Mouse (Mus musculus) left cerebral cortex, postnatal 10 days (tissue): Measurements from ENCODE around the gene Slc7a10. TPM values are rescaled to one million over a fixed set of nuclear protein-coding genes. Genes with fewer than 3 reads are reported as not detected.
A peak's percentile ranks its signal among the peaks of the same experiment; 100 is the strongest.
"Not testable (repeated sequence)": the region's sequence is repeated elsewhere in the genome, so short reads cannot be mapped to it uniquely, and the experiment has no call there.

Experiments used
- DNase-seq, 2 experiments: peaks; one replicate each; pipeline ENCODE4 v3.0.0; 2021 to 2022; ENCODE audit warnings: low spot score in 2 of 2, mixed read lengths in 1 of 2; ENCODE audit errors: extremely low spot score in 1 of 2
- intact Hi-C: fragments of 180-260 bp; cut with DNase I; formaldehyde crosslinking; loops from one replicate; pipeline ENCODE4 v1.15.1; 2025
- total RNA-seq, 2 experiments: library from RNA; stranded (reverse); gene quantifications; 2 replicates each; pipeline ENCODE4 v1.2.3; 2021

The Slc7a10 gene
- total RNA-seq, 2 experiments from 2014 or later: 42.6 to 43.4 TPM

DNA sequence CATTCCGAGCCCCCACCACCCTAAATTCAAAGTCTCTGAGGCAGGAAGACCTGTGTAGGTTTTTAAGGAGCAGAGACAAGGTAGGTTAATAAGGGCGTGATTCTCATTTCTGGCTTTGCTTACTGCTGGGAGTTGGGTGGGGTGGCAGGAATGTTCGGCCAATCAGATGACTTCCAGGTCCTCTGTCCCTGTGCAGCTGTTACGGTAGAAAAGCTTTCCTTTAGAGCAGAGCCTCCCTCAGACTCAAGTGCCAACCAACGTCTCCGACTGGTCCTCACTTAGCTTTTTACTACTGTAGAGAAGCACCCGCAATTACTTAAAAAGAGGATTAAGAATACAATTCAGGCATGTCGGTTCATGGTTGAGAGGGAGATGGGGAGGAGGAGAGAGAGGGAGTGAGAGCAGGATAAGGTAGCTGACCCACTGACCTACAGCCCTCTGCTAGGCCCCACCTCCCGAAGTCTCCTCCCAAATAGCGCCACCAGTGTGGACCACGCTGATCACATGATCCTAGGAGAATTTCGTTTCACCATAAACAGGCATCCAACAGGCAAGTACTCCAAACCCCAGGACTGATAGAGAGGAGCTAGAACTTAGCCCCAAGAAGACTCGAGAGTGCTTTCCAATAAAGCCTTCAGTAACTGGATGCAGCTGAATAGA is 46.7 kb downstream of the Slc7a10 start:
- intact Hi-C loops: no loop called here
- no peak for DNase-seq

DNA sequence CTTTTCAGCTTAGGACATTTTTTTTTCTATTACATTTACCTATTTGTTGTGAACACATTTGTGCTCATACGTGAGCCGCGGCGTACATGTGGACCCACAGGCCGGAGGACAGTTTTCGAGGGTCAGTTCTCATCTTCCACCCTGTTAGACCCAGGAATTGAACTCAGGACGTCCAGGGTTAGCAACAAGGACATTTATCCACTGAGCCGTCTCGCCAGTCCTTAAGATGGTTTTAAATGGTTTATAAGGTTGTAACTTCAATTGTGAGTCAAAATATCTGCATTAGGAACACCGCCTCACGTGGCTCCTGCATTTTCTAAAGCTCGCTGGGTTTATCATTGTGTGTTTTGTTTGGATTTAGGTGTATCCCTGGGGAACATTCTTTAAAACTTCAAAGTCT is 47.7 kb downstream of the Slc7a10 start:
- intact Hi-C loops: no loop called here
- DNase-seq: no peak

DNA sequence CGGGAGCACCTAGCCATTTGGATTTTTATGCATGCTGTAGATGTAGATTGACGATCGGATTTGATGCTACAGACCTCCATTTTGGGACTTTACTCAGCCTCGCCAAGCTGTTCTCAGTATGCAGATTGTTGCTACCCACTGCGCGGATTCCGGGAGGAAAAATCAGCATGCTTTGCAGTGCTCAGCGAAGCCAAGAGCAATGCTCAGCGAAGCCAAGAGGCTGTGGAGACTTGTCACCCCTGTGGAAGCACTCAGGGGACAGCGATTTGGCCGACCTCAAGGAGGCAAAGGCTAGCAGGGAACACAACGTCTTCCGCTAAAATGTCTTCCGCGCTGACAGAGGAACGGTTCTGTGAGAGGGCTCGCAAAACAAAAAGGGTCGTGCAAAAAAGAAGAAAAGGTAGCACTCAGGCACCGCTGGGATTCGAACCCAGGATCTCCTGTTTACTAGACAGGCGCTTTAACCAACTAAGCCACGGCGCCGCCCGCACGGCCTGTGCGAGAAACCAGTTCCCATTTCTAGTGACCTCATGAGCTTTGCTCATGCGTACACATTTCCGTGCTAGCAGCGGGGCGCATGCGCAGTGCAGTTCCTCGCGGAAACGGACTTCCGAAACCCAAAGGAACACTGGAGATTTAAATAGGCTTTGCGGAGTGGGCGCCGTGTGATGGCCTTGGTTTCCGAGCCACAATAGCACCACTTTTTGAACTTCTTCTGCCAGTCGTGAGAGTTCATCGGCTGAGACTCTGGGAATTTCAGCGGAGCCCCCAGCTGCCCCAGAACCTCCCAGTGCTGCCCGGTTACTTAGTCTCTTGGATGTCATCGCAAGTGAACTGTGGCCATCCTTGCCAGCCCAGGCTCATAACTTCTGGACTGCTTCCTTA is 48.4 kb downstream of the Slc7a10 start:
- DNase-seq: peak; percentile 96 to 99
- intact Hi-C loops: no loop called here

DNA sequence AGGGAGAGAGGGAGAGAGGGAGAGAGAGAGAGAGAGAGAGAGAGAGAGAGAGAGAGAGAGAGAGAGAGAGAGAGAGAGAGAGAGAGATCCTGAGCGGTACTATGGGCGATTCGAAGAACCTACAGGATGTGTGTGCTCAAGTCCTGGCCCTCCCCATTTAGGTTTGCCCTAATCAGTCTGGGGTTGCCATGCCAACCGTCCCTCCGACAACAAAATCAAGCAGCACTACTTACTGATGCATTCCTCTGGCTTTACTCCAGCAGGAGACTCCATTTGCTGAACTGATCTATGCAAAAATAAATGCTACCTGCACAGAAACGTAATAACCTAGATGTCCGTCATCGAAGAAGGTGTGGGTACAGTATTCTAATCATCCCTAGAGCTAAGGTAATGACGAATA is 49.1 kb downstream of the Slc7a10 start:
- peak; percentile 64 to 81 for DNase-seq
- intact Hi-C loops: no loop called here

DNA sequence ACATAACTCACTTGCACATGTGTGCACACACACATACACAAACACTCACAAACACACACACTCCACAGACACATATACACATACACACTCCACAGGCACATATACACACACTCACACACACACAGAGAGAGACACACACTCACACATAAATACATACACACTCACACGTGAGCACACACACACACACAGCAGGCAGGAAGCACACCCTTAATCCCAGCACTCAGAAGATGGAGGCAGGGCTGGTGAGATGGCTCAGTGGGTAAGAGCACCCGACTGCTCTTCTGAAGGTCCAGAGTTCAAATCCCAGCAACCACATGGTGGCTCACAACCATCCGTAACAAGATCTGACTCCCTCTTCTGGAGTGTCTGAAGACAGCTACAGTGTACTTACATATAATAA is 51.8 kb downstream of the Slc7a10 start:
- intact Hi-C loops, DNase-seq: not testable (repeated sequence)

Other genes with a start within 250 kb of the Slc7a10 start
- 10 to 100 TPM; 24.2 to 25.2 TPM for gene Cebpg, start 129.8 kb upstream of the Slc7a10 start, total RNA-seq
- gene Cebpa, start 67.1 kb upstream of the Slc7a10 start, total RNA-seq: 1 to 10 TPM; 3.3 to 4.7 TPM
- 10 to 100 TPM; 88.1 to 90.1 TPM for gene Lrp3, start 29.1 kb downstream of the Slc7a10 start, total RNA-seq
- gene Gpatch1, start 132.1 kb downstream of the Slc7a10 start, total RNA-seq: 10 to 100 TPM; 21.2 to 24.1 TPM
- 1 to 10 TPM; 2.1 TPM for gene Rhpn2, start 147.8 kb downstream of the Slc7a10 start, total RNA-seq
- gene Faap24, start 210.5 kb downstream of the Slc7a10 start, total RNA-seq: 10 to 100 TPM in 1 of 2 experiments, 1 to 10 TPM in 1; 8.7 to 10.6 TPM
- 10 to 100 TPM; 21.5 to 24.7 TPM for gene Cep89, start 210.7 kb downstream of the Slc7a10 start, total RNA-seq